Mouse (Mus musculus) induced T-regulatory cell, adult 2 months (primary cell): ENCODE measurements around the gene Hist3h2ba.

Experiments used
- DNase-seq: peaks from one replicate; pipeline ENCODE4 v3.0.0-alpha.2; 2012; ENCODE audit warnings: low read depth

Hist3h2ba gene

GRCm38 (mm10) chr11:58985299-58985917 lies 36.7 kb downstream of the Hist3h2ba start:
- no peak for DNase-seq

GRCm38 (mm10) chr11:58989166-58989565 lies 40.4 kb downstream of the Hist3h2ba start:
- DNase-seq, result no peak

GRCm38 (mm10) chr11:58990141-58990540 lies 41.4 kb downstream of the Hist3h2ba start:
- no peak for DNase-seq

- DNase-seq, result no peak
Observed at GRCm38 (mm10) chr11:58990794-58991193, 42.1 kb downstream of the Hist3h2ba start.

GRCm38 (mm10) chr11:58991911-58992310 lies 43.2 kb downstream of the Hist3h2ba start:
- DNase-seq, result no peak

- DNase-seq, result no peak
Observed at GRCm38 (mm10) chr11:58993091-58993670, 44.5 kb downstream of the Hist3h2ba start.

GRCm38 (mm10) chr11:58994337-58994826 lies 45.7 kb downstream of the Hist3h2ba start:
- peak; percentile 67 for DNase-seq

GRCm38 (mm10) chr11:58995061-58995806 lies 46.5 kb downstream of the Hist3h2ba start:
- no peak for DNase-seq

GRCm38 (mm10) chr11:58995807-58996370 lies 47.2 kb downstream of the Hist3h2ba start:
- DNase-seq, result peak; percentile 53

GRCm38 (mm10) chr11:58997541-58997940 lies 48.8 kb downstream of the Hist3h2ba start:
- no peak for DNase-seq
